Mouse (Mus musculus) bone marrow macrophage, adult 2 months (primary cell): ENCODE measurements around the gene Pnpla6. TPM values are rescaled to one million over a fixed set of nuclear protein-coding genes. Genes with fewer than 3 reads are reported as not detected.

Experiments
- H3K27ac ChIP-seq: 2 replicates; pipeline ENCODE4 v1.5.1; 2012; ENCODE audit warnings: low read depth, low read length; ENCODE audit not compliant: insufficient read depth
- H3K4me1 ChIP-seq: 2 replicates; pipeline ENCODE4 v1.6.1; 2012; ENCODE audit warnings: low read length; ENCODE audit not compliant: control insufficient read depth, insufficient read depth
- H3K4me3 ChIP-seq: 2 replicates; pipeline ENCODE4 v1.5.1; 2012; ENCODE audit warnings: mild to moderate bottlenecking, low read length, moderate library complexity; ENCODE audit not compliant: insufficient read depth
- CTCF ChIP-seq: IDR thresholded peaks from 2 replicates; pipeline ENCODE4 v1.5.1; 2012; ENCODE audit warnings: low read depth, mild to moderate bottlenecking, low read length, moderate library complexity
- POLR2A ChIP-seq: IDR thresholded peaks from 2 replicates; pipeline ENCODE4 v1.6.1; 2012; ENCODE audit warnings: mild to moderate bottlenecking, low read depth, low read length, borderline replicate concordance
- polyA plus RNA-seq: library from polyadenylated mRNA; stranded (reverse); fragments of >200 nt; gene quantifications from 2 replicates; pipeline ENCODE4 v1.2.4, GENCODE M21; 2012; ENCODE audit not compliant: missing spikeins, insufficient read depth, insufficient read length

Gene Pnpla6
- polyA plus RNA-seq = 36.0 and 39.9 TPM in 2 replicates

DNA sequence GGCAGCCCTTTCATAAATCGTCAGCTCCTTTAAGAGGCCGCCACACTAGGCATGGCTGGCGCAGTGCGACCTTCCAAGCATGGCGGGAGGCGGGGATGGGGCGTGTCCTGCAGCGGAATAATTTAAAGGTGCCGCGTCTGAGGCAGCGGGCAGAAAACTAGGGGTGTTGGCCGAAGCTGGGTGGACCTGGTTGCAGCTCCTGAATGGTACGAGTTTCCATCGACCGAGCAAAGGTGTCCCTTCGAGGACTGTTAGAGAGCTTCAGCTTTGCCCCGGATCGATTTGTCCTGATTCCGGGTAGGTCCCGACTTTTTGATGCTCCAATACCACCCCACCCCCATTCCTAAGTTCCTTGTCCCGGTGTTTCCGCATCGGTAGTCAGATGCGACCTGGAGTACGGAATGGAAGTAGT, at the start of gene Pnpla6:
TSS of gene Pnpla6 (plus strand) at position 125 of the 412 bp plus-strand sequence.
- 0 out of 2 replicates have a peak, but pooled peaks have one; percentile 32 for TF ChIP-seq POLR2A
- no peak for TF ChIP-seq CTCF
- Histone ChIP-seq H3K27ac (no peak within 1 kb of the TSS; the same call in 1 of the 2 replicates), H3K4me3 (peak within 1 kb of the TSS; percentile 91), H3K4me1 (peaks cover 3% of the 10 kb centered on the region; the same call in 1 of the 2 replicates)

DNA sequence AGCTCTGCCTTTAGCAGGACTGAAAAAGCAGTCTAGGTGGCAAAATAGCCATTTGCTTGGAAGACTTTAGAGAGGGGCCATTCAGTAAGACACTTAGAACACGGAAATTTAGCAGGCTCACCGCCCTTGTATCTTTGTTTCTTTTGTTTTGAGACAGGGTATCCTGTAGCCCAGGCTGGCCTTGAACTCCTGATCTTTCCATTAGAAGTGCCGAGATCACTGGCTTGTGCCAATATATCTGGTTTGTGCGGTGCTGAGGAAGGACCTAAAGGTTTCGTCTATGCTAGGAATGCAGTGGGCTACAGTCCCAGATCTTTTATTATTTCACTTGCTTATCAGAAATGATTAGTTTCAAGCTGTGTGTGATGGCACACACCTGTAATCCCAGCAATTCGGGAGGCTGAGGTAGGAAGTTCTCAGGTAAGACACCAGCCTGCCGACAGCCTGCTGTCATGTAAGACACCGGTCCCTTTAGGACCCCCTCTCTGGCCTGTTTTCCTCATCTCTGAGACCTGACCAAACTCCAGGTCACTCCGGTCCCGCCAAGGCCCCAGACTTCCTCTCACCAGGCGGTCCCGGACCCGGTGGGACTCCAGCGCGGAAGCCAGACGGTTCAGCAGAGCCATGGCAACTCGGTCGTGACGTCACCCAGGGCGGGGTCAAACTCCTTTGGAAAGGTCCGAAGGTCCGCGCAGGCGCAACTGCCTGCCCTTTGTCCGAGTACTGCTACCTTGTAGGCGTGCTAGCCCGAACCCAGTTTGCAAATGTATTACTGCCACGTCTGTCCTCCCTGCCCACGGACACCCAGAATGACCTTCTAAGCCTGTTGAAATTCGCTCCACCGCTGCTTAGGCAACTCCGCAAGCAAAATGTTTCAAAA, 47.9 kb upstream of the Pnpla6 start, which contains the start of gene Pex11g:
TSS of gene Pex11g (minus strand) at position 675 of the 880 bp plus-strand sequence.
- peak within 1 kb of the TSS; percentile 65 for H3K4me3 ChIP-seq
- TF ChIP-seq POLR2A (no peak), CTCF (no peak)
- H3K27ac ChIP-seq = no peak within 1 kb of the TSS
- peaks cover 7% of the 10 kb centered on the region for H3K4me1 ChIP-seq

DNA sequence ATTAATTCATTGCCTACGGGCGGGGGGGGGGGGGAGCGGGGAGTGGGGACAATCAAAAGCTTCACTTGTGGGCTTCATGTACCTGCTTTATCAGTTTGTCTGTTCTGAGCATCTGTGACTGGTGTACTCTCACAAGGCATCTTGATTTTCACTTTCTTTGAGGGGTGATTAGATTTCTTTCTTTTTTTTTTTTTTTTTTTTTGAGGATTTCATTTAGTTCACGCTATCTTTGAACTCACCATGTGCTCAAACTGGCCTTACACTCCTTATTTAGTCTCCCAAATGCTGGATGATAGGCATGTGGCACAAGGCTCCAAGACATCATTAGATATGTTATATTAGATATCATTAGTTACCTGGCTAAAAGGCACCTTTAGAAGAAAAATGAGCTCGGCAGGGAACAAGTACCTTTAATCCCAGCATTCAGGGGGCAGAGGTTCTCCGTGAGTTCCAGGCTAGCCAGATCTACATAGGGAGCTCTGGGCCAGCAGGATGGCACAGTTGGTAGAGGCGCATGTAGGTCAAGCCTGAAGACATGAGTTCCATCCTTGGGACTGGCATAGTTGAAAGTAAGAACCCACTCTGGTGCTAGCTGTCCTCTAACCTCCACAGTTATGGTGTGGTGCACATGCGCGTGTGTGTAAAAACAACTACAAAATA, 47.2 kb upstream of the Pnpla6 start:
- TF ChIP-seq CTCF = no peak
- TF ChIP-seq POLR2A = no peak
- Histone ChIP-seq H3K4me1 (peaks cover 7% of the 10 kb centered on the region), H3K27ac (no peak overlapping the region), H3K4me3 (peak overlapping the region; percentile 65)

DNA sequence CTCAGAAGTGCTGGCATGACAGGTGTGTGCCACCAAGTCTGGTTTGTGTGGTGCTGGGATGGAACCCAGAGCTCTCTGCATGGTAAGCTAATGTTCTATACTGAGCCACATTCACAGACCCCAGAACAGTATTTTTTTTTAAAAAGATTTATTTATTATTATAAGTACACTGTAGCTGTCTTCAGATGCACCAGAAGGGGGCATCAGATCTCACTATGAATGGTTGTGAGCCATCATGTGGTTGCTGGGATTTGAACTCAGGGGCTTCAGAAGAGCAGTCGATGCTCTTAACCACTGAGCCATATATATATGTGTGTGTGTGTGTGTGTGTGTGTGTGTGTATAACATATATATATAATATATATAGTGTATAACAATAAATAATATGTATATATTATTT, 46.3 kb upstream of the Pnpla6 start:
- peaks cover 7% of the 10 kb centered on the region for H3K4me1 ChIP-seq
- no peak overlapping the region for H3K27ac ChIP-seq
- TF ChIP-seq POLR2A (no peak), CTCF (no peak)
- H3K4me3 ChIP-seq = no peak overlapping the region

DNA sequence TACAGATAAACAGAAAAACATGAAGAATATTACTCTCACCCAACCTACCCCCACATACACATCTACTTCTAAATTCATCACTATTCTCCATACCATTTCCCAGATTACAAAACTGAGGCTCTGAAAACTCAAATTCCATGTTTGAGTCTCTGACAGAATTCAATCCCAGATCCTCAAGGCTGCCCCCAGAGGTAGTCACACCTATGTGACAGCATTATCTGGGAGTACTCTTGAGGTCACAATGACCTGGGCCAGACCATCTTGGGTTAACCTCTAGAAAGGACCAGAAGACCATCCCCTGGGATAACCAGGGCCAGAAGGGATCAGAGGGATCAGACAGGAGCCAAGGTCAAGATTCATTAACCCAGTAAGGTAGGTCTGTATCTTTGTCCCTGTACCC, 44.6 kb upstream of the Pnpla6 start, which contains the start of gene Tex45:
TSS of gene Tex45 (plus strand) at position 301 of the 400 bp plus-strand sequence.
- Histone ChIP-seq H3K4me3 (no peak within 1 kb of the TSS), H3K4me1 (peaks cover 7% of the 10 kb centered on the region), H3K27ac (no peak within 1 kb of the TSS)
- no peak for TF ChIP-seq POLR2A
- no peak for TF ChIP-seq CTCF

DNA sequence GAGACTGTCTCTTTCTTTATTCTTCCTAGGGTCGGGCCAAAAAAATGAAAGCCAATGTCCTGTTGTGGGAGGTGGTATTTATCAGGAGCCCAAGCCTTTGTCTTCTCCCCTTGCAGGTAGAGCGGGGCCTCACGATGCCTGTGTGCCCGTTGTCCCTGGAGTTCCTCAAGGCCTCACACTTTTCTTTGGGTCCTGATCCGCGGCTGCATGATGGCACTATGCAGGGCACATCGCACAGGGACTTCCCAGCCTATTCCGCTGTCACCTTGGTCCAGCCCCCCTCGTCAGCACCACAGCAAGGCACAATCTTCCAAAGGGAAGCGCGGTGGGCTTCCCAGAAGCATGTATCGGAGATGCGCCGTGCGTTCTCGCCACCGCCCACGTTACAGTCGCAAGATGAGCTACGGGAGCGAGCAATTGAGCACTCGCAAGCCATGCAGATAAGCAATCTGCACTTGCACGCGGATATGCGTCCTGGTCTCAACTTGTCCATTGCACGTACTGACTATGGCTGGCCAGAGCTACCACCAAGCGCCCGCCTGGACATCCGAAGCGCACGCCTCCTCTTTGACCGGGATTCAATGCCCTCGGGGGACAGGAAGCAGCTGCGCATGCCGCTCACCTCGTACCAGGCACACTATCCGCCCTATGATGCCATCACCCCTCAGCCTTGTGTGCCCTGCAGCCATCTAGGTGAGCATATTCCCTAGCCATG, 39.3 kb upstream of the Pnpla6 start:
- peak overlapping the region; percentile 31 for H3K4me3 ChIP-seq
- peaks cover 2% of the 10 kb centered on the region; the same call in 1 of the 2 replicates for H3K4me1 ChIP-seq
- TF ChIP-seq POLR2A (no peak), CTCF (no peak)
- no peak overlapping the region for H3K27ac ChIP-seq

DNA sequence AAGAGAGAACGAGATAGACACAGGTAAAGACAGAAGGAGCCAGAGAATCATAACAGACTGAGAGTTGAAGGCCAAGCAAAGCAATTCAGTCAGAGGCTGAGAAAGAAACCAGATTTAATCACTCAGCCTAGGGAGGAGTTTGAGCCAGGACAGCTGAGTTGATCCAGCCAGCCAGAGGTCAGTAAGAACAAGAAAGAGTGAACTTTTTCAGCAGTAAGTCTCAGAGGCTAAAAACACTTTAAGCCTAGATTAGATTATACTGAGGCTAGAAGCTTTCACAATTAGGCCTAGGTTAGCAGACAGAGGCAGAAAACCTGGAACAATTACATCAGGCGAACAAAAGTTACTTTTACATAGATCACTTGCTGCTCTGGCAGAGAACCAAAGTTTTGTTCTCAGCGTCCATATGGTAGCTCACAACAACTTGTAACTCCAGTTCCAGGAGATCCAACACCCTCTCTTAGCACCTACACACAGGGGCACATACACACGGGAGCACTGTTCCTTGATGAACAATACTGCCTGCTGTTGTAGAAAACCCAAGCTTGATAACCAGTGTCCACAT, 34.9 kb upstream of the Pnpla6 start:
- TF ChIP-seq POLR2A (no peak), CTCF (no peak)
- peaks cover 7% of the 10 kb centered on the region for H3K4me1 ChIP-seq
- H3K4me3 ChIP-seq = no peak overlapping the region
- no peak overlapping the region for H3K27ac ChIP-seq

DNA sequence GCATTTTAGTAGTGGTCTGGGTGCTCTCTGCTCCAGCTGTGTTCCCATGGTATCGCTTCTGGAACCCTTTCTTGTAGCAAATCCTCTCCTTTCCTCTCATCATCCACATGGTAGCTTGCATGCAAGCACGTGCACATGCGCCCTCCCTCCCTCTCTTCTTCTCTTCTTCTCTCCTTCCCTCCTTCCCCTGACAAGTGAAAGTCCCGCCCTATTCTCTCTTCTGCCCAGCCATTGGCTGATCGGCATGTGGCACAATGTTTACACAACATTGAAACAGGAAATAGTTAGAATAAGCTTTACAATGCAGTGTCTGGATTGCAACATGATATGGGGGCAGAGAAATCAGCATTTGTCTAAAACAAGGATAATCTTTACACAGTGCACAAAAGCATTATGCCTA, 33.6 kb upstream of the Pnpla6 start:
- no peak overlapping the region for H3K27ac ChIP-seq
- H3K4me1 ChIP-seq = peaks cover 5% of the 10 kb centered on the region
- TF ChIP-seq CTCF (no peak), POLR2A (no peak)
- H3K4me3 ChIP-seq = peak overlapping the region; percentile 21; the same call in 1 of the 2 replicates

DNA sequence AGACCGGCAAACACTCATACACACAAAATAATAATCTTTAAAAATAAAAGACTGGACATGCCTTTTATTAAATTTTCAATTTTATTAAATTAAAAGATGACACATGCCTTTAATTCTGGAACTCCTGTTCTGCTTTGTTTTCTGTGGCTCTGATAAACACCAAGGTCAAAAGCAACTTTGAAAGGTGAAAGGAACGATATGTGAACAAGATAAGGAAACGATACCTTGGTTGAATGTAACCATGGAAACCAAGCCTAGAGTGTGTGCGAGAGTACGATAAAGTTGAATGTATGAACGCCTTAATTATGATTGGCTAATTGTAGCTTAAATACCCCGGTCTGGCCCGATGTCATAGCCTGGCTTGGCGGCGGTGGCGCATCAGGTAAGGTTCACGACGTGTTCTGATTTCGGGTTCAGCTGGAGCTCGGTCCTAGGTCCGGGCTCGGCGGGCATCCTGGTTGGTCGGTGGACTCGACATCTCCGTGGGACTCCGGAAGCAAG, 32.9 kb upstream of the Pnpla6 start:
- H3K27ac ChIP-seq = no peak overlapping the region
- TF ChIP-seq POLR2A (no peak), CTCF (no peak)
- peaks cover 5% of the 10 kb centered on the region for H3K4me1 ChIP-seq
- no peak overlapping the region for H3K4me3 ChIP-seq
